Mouse (Mus musculus) thymus, postnatal 0 days (tissue): ENCODE results near the gene Prr19. TPM values are rescaled to one million over a fixed set of nuclear protein-coding genes. Genes with fewer than 3 reads are reported as not detected.
"Not testable (repeated sequence)": the region's sequence is repeated elsewhere in the genome, so short reads cannot be mapped to it uniquely, and the experiment has no call there.

Experiments
- DNase-seq: peaks from one replicate; pipeline ENCODE4 v3.0.0-alpha.2; 2015; ENCODE audit warnings: low spot score
- polyA plus RNA-seq: library from polyadenylated mRNA; unstranded; fragments of >200 nt; fragmentation: Nextera tagmentation; extraction: Ambion mirVana; gene quantifications from 2 replicates; pipeline ENCODE4 v1.2.1, GENCODE M21; 2015

The Prr19 gene
- 0.22 and 0.23 TPM in 2 replicates for polyA plus RNA-seq

DNA sequence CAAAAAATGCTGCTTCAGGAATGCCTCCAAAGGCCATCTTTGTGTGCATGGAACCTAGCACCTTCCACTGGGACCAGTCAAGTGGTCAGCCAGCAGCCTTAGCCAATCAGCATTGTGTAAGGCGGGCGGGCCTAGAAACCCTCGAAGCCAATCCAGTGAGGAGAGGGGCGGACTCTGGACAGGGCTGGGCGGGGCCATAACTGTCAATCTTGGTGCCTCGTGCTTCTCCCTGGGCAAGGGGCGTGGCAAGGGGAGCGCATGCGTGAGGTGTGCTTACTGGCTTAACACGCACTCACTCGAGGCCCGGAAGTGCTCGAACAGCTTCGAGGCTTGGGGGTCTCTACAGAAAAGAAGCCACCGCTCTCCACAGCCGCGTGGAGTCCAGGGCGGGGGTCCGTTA is at the start of gene Prr19:
TSS of gene Prr19 (plus strand) at position 349 of the 400 bp plus-strand sequence.
- DNase-seq = no peak

DNA sequence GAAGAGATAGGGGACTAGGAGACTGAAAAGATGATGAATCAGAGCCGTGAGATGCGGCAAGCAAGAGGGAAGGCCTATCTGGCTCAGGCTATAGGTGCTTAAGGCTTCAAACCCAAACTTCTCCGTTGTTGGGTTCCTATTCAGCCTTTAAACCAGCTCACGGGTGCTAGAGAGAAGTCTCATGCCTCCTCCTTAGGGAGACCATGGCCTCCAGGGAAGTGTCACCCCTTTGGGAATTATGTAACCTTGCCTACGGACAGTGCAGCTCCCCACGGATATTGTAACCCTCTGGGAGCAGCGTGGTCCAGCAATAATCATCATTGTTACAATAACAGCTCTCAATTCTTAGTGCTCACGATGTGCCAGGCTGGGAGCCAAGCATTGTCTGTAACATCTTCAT is 49.4 kb upstream of the Prr19 start:
- DNase-seq = no peak

GRCm38 (mm10) chr7:25261896-25262295 is 39.3 kb upstream of the Prr19 start:
- DNase-seq = no peak

DNA sequence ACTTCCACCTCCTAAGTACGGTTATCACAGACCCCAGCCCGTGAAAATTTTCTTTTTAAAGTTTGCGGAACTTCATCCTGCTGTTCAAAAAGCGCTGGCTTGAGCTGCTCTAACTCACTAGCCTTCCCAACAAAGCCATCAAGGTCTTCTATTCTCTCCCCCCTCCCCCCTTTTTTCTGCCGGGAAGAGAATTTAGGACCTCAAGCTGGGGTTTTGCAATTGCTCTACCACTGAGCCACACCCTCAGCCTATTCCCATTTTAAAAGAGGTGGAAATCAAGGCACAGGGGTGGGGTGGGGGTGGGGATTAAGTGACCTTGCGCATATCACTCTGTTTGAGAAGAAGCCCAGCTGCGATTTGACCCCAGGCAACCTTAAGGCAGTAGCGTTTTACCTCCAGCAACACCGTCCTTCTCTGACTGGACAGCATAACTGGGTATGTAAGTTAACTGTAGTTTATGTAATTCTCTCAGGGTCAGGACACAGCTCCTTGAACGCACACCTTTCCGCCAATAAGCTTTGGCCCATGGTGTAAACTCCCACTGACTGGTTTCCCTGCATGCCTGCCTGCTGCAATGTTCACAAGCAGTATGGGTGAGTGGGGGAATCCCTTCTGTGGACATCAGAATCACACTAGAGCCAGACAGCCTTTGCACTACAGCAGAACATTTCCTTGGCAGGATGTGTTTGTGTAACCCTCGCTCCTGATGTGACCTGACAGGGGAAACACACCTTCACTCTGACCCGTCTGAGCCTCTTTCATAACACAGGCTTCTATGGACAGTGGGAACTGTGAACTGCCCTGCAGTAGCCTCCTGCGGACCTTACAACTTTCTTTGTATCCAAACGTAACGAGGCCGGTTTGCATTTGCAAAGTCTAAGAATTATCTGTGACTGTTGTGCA is 37.0 kb upstream of the Prr19 start:
- DNase-seq = no peak

DNA sequence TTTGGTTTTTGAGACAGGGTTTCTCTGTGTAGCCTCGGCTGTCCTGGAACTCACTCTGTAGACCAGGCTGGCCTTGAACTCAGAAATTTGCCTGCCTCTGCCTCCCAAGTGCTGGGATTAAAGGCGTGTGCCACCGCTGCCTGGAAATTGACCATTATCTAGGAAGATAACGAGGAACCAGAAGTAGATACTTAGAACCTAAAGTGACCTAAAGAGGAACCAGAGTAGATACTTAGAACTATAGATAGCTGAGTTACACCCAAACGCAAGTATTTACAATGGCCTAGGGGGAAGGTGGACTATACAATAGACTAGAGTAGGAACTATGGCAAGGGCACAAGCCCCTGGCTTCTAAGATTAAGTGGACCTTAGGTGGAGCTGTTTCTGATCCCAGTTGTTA is 35.5 kb upstream of the Prr19 start:
- DNase-seq = not testable (repeated sequence)

- DNase-seq = no peak
Observed at GRCm38 (mm10) chr7:25266180-25266962, 34.8 kb upstream of the Prr19 start.

DNA sequence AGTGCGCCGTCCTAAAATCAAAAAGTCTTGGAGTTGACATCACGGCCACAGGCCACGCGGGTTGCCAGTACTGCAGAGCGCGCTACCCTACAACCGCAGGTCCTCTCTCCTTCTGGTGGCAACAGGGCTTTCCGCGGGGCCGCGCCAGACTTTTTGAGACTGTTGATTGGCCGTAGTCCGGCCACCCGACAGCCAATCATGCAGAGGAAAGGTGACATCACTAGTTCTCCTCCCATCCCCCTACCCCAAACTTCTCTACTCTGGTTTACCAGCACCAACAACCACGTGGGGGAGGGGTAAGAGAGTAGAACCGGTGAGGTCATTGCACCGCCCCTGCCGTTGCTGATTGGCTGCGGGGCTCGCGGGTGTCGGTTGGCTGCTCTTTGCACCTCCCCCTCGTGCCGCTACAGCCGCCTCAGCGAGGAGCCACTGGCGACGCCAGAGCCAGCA is 33.9 kb upstream of the Prr19 start, which contains the start of gene Cic:
TSS of gene Cic (plus strand) at position 404 of the 450 bp plus-strand sequence.
- peak; percentile 100 for DNase-seq

GRCm38 (mm10) chr7:25267751-25268463 is 33.3 kb upstream of the Prr19 start:
- peak; percentile 100 for DNase-seq

- DNase-seq = no peak
Observed at GRCm38 (mm10) chr7:25268588-25268987, 32.6 kb upstream of the Prr19 start.

DNA sequence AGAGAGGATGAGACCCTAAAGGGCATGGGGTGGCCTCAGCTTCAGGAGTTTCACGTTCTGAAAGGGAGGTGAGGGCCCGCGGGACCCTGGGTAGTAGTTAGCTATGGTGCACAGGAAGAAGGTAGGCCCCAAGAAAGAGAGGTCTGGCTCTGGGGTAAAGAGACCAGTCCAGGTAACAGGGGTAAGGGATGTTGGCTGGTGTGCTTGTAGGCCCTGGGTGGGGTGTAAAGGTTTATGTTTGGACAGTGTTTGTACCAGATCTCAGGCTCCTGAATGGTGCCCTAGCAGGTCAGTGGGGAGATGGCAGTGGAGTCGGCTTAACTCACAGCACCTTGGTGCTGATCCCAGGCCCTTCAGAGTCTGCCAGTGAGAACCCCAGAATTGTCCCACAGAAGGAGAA is 32.2 kb upstream of the Prr19 start:
- DNase-seq = peak; percentile 26

DNA sequence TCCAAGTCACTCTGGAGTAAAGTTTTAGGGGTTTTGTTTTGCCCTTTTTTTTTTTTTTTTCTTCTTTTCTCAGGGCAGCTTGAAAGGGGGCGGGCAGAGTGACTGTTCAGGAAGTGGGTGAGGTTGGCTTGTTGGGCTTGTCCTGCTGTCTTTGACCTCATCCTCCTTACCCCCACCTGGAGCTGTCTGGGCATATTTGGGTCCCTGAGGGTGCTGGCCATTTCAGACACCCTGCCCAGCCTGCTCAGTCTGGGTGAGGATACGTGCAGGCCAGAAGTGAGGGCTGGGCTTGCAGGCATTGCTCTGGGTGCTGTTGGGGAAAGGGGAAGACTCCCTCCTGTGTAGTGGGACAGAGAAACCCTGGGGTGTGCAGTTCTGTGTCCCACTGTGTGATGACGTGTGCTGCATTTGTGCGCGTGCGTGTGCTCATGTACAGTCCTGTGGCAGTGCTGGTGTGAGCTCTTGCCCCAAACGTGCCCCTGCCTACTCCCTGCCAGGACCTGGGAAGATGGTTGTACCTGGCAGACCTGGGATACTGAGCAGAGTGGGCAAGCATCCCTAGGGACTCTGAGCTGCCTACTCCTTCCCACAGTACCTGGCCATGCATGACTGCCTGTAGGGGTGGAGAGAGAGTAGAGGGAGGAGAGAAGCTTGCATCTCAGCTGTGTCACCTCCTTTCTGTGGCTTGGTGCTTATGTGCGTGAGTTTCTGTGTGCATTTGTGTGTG is 31.5 kb upstream of the Prr19 start:
- no peak for DNase-seq

- no peak for DNase-seq
Observed at GRCm38 (mm10) chr7:25270652-25271633, 30.3 kb upstream of the Prr19 start.

DNA sequence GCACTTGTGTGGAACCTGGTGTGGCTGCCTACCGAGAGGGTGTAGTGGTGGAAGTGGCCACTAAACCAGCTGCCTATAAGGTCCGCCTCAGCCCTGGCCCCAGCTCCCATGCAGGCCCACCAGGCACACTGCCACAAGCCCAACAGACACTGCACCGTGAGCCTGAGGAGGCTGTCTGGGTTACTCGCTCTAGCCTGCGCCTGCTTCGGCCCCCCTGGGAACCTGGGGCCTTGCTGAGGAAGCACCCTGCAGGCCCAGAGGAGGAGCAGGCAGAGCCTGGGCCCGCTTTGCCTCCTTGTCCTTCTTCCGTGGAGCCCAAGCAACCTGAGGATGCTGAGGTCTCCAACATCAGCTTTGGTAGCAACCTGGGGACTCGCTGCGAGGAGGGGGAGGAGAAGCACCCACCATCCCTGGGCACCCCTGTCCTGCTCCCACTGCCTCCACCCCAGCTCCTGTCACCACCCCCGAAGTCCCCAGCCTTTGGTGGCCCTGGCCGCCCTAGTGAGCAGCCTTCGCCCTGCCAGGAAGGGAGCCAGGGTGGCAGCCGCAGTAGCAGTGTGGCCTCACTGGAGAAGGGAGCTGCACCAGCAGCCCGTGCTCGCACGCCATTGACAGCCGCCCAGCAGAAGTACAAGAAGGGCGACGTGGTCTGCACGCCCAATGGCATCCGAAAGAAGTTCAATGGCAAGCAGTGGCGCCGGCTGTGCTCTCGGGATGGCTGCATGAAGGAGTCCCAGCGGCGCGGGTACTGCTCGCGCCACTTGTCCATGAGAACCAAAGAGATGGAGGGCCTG is 29.4 kb upstream of the Prr19 start:
- DNase-seq = no peak

GRCm38 (mm10) chr7:25272445-25273258 is 28.6 kb upstream of the Prr19 start:
- no peak for DNase-seq

DNA sequence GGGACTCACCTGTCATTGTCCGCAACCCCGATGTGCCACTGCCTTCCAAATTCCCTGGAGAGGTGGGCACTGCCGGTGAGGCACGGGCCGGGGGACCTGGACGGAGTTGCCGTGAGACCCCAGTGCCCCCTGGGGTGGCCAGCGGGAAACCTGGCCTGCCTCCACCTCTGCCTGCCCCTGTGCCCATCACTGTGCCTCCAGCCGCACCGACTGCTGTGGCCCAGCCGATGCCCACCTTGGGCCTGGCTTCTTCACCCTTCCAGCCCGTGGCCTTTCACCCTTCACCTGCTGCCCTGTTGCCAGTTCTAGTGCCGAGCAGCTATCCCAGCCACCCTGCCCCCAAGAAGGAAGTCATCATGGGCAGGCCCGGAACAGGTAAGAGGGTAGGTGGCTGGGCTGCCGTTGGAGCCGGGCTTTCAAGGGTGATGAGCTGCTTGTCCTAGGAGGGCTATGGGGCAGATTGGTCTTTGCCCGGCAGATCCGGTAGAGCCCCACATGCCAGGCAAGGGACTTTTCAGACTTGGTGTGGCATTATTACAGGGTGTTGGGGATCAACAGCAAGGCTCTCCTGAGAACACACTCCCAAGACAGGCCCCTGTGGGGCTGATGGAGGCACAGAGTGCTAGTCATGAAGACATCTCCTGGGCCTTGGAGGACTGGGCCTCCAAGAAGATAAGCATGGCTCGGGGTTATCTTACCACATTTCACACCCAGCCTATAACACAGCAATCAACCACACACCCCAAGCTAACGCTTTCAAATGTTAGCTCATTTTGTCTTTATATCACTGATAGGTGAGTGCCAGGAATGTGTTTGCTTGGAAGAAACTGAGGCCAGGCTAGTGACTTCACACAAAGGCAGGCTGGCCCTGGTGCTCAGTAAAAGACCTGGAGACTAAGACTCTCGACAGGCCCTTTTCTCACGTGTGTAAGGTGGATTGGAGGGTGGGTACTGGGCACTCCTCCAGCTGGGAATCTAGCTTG is 27.7 kb upstream of the Prr19 start:
- no peak for DNase-seq

- DNase-seq = peak; percentile 50
Observed at GRCm38 (mm10) chr7:25274571-25274970, 26.6 kb upstream of the Prr19 start.

- DNase-seq = no peak
Observed at GRCm38 (mm10) chr7:25274996-25275395, 26.2 kb upstream of the Prr19 start.
